Mouse (Mus musculus) thymus, postnatal 36 days (tissue): ENCODE results near the gene Itsn1.
A peak's percentile ranks its signal among the peaks of the same experiment; 100 is the strongest.

Source experiments
- DNase-seq, 2 experiments: peaks; one replicate each; pipeline ENCODE4 v3.0.0; 2022; ENCODE audit warnings: mixed read lengths in 2 of 2

Itsn1 gene

GRCm38 (mm10) chr16:91918461-91918860 lies 189.4 kb downstream of the Itsn1 start:
- DNase-seq: no peak

GRCm38 (mm10) chr16:91919056-91919455 lies 190.0 kb downstream of the Itsn1 start:
- no peak for DNase-seq

GRCm38 (mm10) chr16:91921340-91921739 lies 192.3 kb downstream of the Itsn1 start:
- no peak for DNase-seq

DNA sequence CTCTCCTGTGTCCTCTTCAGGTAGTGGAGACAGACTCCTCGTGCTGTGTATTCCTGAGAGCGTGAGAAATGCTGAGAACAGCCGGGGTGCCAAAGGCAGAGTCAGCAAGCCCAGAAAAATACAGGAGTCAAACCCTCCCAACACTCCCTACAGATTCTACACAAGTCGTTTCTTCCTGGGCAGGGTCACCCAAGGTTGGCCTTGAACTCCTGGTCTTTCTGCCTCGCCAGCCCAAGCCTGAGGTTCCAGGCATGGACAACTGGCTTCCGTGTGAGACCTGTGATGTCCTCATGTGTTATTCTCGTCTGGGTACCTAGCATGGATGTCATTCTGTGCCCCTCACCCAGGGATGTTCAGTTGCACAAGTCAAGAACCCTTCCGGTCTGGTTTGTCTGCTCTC lies 193.9 kb downstream of the Itsn1 start:
- no peak for DNase-seq

DNA sequence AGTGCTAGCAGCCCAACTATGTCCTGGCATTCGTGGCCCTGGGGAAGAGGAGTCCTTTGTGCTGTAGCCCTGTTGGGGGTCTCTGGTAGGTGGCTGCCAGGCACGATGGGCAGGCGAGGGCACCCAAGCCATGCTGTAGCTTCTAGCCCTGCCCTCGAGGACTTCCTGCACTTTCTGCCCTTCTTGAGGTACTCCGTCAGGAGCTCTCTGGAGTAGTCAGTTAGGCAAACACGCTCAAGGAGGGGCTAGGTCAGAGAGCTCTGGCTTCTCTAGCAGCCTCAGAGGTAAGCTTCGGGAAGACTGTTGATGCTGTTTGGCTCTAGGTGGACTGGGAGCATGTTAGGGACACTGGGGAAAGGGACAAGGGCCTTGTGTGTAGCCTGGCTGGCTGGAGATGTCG lies 195.3 kb downstream of the Itsn1 start:
- DNase-seq: no peak

- no peak for DNase-seq
Observed at GRCm38 (mm10) chr16:91927911-91928630, 199.0 kb downstream of the Itsn1 start.

DNA sequence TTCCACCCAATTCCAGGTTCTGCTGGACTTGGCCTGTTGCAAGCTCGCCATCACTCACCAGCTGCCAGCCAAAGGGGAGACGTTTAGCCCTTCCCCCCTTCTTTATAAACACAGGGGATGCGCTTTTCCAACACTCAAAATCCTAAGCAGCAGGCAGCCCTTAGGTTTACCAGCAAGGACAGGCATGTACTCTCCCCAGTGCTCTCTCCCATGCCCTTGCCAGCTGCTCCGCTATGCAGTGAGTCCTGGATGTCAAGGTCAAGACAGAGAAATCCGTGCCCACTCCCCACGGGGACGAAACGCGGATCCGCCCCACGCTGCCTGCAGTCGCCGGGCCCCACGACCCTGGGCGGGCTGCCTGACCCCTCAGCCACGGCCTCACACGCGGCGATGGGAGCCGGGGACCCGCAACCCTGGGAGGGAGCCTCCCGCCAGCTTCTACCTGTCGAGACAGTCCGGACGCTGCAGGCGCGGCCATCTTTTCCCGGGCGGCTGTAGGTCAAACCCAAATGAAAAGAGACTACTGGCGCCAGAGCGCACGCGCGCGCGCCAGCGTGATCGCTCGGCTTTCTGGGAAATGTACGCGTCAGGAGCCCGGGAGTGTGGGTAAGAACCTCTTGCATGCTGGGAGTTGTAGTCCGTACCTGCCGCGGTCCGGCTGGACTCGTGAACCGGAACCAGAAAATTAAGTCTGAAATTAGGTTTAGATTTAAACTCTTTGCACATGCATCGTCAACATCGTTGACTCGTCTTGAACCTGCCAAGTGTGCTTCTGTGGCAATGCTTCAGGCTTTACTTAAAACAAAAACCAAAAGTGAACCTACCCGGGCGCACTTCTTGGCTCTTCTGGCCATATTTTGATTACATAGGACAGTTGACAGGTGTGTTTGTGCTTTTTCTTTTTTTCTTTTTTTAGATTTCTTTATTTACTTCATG lies 202.3 kb downstream of the Itsn1 start:
- peak; percentile 84 to 89 for DNase-seq

- no peak for DNase-seq
Observed at GRCm38 (mm10) chr16:91932082-91932690, 203.1 kb downstream of the Itsn1 start.

GRCm38 (mm10) chr16:91932843-91933518 lies 203.9 kb downstream of the Itsn1 start:
- DNase-seq: no peak

DNA sequence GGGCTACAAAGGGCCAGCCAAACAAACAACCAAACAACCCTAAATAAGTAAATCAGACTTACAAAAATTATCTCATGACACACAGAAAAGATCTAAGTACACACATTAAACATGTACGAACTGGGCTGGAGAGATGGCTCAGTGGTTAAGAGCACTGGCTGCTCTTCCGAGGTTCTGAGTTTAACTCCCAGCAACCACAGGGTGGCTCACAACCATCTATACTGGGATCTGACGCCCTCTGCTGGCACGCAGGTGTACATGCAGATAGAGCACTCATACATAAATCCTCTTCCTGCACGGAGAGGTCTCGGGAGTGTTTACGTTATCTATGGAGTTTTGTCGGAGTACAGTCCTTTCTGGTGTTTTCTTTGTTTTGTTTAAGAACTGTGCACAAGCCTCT lies 206.0 kb downstream of the Itsn1 start:
- peak; percentile 60 to 61 for DNase-seq

- no peak for DNase-seq
Observed at GRCm38 (mm10) chr16:91935726-91936125, 206.6 kb downstream of the Itsn1 start.

DNA sequence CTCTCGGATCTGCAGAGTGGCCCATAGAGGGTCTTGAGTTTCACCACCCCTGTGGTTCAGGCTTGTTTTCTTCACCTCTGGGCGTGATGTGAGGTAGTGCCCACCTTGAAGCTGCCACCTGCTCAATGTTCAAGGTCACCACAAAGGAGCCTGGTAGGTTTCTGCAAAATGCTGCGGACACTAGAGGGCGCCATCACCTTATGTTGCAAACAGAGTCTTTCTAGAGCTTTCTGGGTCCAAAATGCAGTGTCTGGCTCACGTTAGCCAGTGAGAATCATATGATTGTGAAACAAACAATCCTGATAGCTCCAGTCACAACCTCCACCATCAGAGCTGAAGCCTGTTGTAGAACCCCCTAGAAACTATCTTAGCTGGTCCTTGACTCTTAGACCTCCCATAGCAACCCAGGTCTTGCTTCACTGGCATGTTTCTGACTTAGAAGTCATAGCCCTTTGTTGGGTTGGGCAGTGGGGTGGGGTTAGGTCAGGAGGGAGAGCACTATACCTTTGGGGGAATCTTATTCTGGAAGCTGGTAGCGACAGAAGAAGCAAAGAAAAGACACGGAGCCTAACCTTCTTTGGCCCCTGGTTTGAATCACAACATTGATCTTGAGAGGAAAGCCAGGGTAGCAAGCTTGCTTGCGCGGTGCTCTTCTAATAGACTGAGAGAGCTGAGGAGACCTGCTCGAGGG lies 207.4 kb downstream of the Itsn1 start:
- peak; percentile 75 to 82 for DNase-seq

GRCm38 (mm10) chr16:91937281-91937680 lies 208.2 kb downstream of the Itsn1 start:
- DNase-seq: no peak

GRCm38 (mm10) chr16:91938141-91938540 lies 209.1 kb downstream of the Itsn1 start:
- no peak for DNase-seq

- no peak for DNase-seq
Observed at GRCm38 (mm10) chr16:91940726-91941125, 211.6 kb downstream of the Itsn1 start.

DNA sequence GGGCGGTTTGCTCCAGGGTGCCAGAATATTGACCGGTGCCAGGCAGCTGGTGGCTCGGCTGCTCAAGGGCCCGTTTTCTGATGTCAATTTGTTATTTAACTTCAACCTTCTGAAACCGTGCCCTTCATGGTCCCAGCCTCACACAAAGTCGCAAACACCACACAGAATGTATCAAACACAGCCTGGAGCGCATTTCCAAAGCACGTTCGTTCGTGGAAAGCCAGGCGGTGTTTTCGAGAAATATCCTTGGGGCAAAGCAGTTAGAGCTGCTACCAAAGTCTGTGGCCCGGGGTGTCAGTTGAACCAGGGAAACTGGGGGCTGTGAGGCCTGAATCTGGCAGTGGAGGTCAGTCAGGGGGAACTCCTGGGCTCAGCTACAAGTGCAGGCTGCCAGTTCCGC lies 213.1 kb downstream of the Itsn1 start:
- no peak for DNase-seq

DNA sequence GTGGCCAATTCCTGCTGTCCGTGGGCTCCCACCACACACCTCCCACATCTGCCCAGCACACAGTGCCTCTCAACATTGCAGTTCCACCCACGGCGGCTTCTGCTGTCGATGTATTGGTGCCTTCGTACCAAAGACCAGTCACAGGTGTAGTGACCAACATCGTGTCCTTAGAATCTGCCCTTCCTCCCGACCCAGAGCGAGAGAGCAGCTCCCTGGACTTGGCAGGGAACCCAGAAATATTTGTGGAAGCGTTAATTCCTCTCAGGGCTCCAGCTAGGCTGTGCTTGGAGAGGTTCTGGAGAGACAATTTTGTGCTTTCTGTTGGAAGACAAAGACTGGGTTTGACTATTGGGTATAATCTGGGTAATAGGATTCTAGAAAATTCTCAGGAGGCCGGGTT lies 217.2 kb downstream of the Itsn1 start:
- no peak for DNase-seq

DNA sequence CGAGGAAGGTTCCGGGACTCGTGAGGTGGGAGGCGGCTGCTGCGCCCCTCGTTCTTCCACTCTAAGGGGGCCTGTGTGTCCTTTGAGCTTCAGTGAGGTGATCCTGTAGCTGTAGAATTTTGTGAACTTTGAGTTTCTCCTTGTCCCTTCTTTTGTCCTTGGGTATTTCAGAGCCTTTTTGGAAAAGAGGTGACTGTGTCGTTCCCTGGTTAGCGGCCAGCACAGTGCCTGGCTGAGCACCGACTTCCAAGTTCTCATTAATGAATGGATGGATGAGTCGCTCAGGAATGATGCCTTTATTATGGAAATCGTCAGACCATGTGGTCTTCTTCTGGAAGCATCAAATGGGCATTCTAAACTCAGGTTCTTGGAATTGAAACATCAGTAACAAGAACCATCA lies 218.0 kb downstream of the Itsn1 start:
- DNase-seq: no peak

DNA sequence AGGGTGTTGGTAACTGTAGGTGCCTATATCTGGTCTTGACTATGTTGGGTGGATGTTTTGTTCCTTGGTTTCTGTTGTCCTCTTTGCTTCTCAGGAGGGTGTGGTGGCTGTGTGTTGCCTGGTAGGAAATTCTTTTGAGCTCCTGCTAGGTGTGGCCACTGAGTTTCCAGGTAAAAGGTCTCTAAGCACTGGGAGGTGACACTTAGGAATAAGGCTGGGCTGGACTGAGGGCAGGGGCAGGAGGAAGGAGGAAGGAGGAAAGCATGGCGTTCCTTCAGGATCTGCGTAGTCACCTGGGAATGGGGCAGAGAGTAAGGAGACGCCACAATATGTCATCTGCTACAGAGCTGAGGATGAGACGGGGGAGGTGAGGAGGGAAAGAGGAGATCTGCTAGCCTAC lies 224.9 kb downstream of the Itsn1 start:
- no peak for DNase-seq

- DNase-seq: no peak
Observed at GRCm38 (mm10) chr16:91954766-91955165, 225.7 kb downstream of the Itsn1 start.

- DNase-seq: no peak
Observed at GRCm38 (mm10) chr16:91962204-91962893, 233.3 kb downstream of the Itsn1 start.
